Mouse (Mus musculus): ENCODE measurements around the gene Zzef1. TPM values are rescaled to one million over a fixed set of nuclear protein-coding genes. Genes with fewer than 3 reads are reported as not detected.

The Zzef1 gene
- polyA plus RNA-seq (2015; fragmentation: Nextera tagmentation; extraction: Ambion mirVana): 3.5 and 4.2 TPM in 2 replicates

DNA sequence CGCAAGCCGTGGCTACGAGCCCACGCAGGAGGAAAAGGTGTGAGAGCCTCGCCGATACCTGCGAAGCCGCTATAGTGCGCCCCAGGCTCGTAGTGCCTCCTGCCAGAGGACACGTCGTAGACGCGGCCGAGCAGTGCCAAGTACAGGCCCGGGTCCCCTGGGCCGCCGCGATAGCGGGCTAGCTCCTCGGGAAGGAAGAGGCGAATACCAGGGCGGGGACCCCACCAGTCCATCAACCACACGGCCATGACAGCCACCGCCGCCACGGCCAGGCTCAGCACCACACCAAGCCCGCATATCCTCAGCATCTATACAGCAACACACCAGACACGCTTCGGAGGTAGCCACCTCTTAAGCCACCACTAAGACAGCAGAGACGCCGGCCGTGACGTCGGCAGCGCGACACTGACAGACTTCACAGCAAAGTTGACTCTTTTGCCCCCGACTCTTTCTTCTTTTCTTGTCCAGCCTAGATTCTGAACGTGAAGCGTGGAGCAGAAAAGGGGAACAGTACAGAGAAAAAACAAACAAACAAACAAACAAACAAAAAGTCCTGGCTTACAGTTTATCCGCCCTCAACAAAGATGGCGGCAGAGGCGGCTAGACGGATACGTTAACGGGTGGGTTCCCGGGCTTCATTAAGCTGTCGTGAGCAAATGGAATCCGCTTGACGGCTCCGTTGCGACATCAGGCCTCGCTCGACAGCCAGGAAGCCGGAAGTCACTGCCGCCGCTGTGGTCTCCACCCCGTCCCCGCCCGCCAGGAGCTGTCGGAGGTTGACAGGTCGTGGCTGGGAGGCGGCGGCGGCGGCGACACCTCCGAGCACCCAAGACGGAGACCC lies at the start of gene Zzef1, which contains the start of gene Cyb5d2:
Gene Zzef1 (plus strand): TSS at position 772 of the 841 bp plus-strand sequence.
Gene Cyb5d2 (minus strand): TSS at position 688 of the 841 bp plus-strand sequence.
- Histone ChIP-seq H3K36me3 (ENCODE audit: control insufficient read depth, insufficient read depth) (no peaks in the 10 kb centered on the region), H3K9ac (ENCODE audit: low read depth, low read length) (peak within 1 kb of the TSS; percentile 94), H3K9me3 (replicated peaks; ENCODE audit: control insufficient read depth, low read length) (no peaks in the 10 kb centered on the region), H3K4me3 (ENCODE audit: low read depth, low read length) (peak within 1 kb of the TSS; percentile 96), H3K4me1 (ENCODE audit: control insufficient read depth, low read depth, low read length) (peaks cover 10% of the 10 kb centered on the region), H3K27me3 (ENCODE audit: control insufficient read depth, insufficient read depth, low read depth, low read length) (no peaks in the 10 kb centered on the region), H3K27ac (ENCODE audit: low read length) (peak within 1 kb of the TSS; percentile 90), H3K4me2 (ENCODE audit: low read depth, low read length) (peak within 1 kb of the TSS; percentile 97)
- peak; percentile 93 for ATAC-seq (ENCODE audit: low read depth)
- WGBS (ENCODE audit: insufficient replicate concordance): under 1% methylated on average over 69 of the region's 69 CpGs

DNA sequence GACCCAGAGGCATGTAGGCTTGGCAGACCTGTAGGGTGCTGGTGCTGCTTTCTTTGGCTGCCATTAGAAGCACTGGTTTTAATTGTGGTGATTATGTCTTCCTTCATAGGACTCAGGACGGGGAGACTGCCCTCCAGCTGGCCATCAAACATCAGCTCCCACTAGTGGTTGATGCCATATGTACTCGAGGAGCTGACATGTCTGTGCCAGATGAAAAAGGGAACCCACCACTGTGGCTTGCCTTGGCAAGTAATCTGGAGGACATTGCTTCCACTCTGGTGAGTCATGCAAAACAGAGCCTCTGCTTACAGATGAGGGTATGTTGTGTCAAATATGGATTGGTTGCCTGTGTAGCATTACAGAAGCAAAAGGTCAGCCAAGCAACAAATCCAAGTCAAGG lies 44.1 kb upstream of the Zzef1 start:
- Histone ChIP-seq H3K4me2 (ENCODE audit: low read depth, low read length) (no peak overlapping the region), H3K36me3 (ENCODE audit: control insufficient read depth, insufficient read depth) (peaks cover 66% of the 10 kb centered on the region), H3K4me3 (ENCODE audit: low read depth, low read length) (no peak overlapping the region), H3K9me3 (replicated peaks; ENCODE audit: control insufficient read depth, low read length) (no peaks in the 10 kb centered on the region), H3K27me3 (ENCODE audit: control insufficient read depth, insufficient read depth, low read depth, low read length) (no peaks in the 10 kb centered on the region), H3K27ac (ENCODE audit: low read length) (no peak overlapping the region), H3K9ac (ENCODE audit: low read depth, low read length) (no peak overlapping the region), H3K4me1 (ENCODE audit: control insufficient read depth, low read depth, low read length) (no peaks in the 10 kb centered on the region)
- ATAC-seq (ENCODE audit: low read depth): no peak
- 29% methylated on average over 2 of the region's 2 CpGs for WGBS (ENCODE audit: insufficient replicate concordance)

DNA sequence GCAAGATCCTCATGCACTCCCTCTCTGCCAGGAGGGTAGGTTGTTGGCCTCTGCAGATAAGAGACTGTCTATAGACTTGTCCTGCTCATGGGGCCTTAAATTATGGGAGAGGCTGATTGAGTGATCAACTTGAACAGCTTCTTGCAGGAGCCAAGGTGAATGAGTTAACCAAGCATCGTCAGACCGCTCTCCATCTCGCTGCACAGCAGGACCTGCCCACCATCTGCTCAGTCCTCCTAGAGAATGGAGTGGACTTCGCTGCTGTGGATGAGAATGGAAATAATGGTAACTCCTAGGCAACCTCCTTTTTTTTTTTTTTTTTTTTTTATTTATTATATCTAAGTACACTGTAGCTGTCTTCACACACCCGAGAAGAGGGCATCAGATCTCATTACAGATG lies 37.7 kb upstream of the Zzef1 start:
- H3K9ac ChIP-seq (ENCODE audit: low read depth, low read length): no peak overlapping the region
- H3K9me3 ChIP-seq (replicated peaks; ENCODE audit: control insufficient read depth, low read length): no peaks in the 10 kb centered on the region
- no peaks in the 10 kb centered on the region for H3K4me1 ChIP-seq (ENCODE audit: control insufficient read depth, low read depth, low read length)
- no peak overlapping the region for H3K4me2 ChIP-seq (ENCODE audit: low read depth, low read length)
- WGBS (ENCODE audit: insufficient replicate concordance): 87% methylated on average over 5 of the region's 5 CpGs
- no peak for ATAC-seq (ENCODE audit: low read depth)
- no peak overlapping the region for H3K27ac ChIP-seq (ENCODE audit: low read length)
- no peaks in the 10 kb centered on the region for H3K27me3 ChIP-seq (ENCODE audit: control insufficient read depth, insufficient read depth, low read depth, low read length)
- H3K4me3 ChIP-seq (ENCODE audit: low read depth, low read length): no peak overlapping the region
- peaks cover 71% of the 10 kb centered on the region for H3K36me3 ChIP-seq (ENCODE audit: control insufficient read depth, insufficient read depth)

DNA sequence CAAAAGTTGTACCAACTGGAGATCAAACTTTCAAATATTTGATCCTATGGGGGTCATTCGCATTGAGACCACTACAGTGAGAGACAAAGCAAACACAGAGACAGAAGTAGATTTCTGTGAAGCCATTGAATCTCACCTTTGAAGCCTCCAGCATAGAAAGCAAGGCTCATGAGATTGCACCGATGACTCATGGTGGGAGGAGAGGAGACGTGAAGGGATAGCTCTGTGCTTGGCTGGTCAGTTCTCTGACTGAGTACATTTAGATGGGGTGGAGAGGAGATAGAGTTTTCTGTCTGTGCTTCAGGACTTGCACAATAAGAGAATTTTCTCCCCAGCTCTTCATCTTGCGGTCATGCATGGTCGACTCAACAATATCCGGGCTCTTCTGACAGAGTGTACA lies 36.4 kb upstream of the Zzef1 start:
- Histone ChIP-seq H3K27me3 (ENCODE audit: control insufficient read depth, insufficient read depth, low read depth, low read length) (no peaks in the 10 kb centered on the region), H3K4me1 (ENCODE audit: control insufficient read depth, low read depth, low read length) (no peaks in the 10 kb centered on the region), H3K4me2 (ENCODE audit: low read depth, low read length) (no peak overlapping the region), H3K27ac (ENCODE audit: low read length) (no peak overlapping the region), H3K9me3 (replicated peaks; ENCODE audit: control insufficient read depth, low read length) (no peaks in the 10 kb centered on the region), H3K36me3 (ENCODE audit: control insufficient read depth, insufficient read depth) (peaks cover 69% of the 10 kb centered on the region), H3K9ac (ENCODE audit: low read depth, low read length) (no peak overlapping the region), H3K4me3 (ENCODE audit: low read depth, low read length) (no peak overlapping the region)
- WGBS (ENCODE audit: insufficient replicate concordance): 91% methylated on average over 6 of the region's 6 CpGs
- ATAC-seq (ENCODE audit: low read depth): no peak

DNA sequence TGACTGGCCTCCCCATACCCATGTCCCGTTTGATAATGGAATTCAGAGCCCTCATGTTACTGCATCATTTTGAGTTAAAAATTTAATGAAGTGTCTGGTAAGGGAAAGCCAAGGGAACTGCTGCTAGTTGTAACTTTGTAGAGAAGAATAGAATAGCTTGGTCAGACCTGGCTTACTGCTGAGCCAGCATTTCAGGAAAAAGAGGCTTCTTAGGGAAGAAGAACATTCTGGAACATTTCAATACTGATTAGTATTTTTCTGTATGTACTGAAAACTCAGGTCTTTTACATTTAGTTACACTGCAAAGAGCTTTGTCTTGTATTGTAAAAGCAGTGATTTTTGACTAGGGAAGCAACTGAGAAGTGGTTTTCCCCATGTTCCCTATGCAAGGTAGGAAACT lies 35.2 kb upstream of the Zzef1 start:
- WGBS (ENCODE audit: insufficient replicate concordance): 73% methylated on average over 1 of the region's 1 CpGs
- no peak overlapping the region for H3K9ac ChIP-seq (ENCODE audit: low read depth, low read length)
- ATAC-seq (ENCODE audit: low read depth): no peak
- H3K27me3 ChIP-seq (ENCODE audit: control insufficient read depth, insufficient read depth, low read depth, low read length): no peaks in the 10 kb centered on the region
- H3K9me3 ChIP-seq (replicated peaks; ENCODE audit: control insufficient read depth, low read length): no peaks in the 10 kb centered on the region
- no peak overlapping the region for H3K4me2 ChIP-seq (ENCODE audit: low read depth, low read length)
- H3K4me3 ChIP-seq (ENCODE audit: low read depth, low read length): no peak overlapping the region
- H3K27ac ChIP-seq (ENCODE audit: low read length): no peak overlapping the region
- peaks cover 66% of the 10 kb centered on the region for H3K36me3 ChIP-seq (ENCODE audit: control insufficient read depth, insufficient read depth)
- H3K4me1 ChIP-seq (ENCODE audit: control insufficient read depth, low read depth, low read length): no peaks in the 10 kb centered on the region

DNA sequence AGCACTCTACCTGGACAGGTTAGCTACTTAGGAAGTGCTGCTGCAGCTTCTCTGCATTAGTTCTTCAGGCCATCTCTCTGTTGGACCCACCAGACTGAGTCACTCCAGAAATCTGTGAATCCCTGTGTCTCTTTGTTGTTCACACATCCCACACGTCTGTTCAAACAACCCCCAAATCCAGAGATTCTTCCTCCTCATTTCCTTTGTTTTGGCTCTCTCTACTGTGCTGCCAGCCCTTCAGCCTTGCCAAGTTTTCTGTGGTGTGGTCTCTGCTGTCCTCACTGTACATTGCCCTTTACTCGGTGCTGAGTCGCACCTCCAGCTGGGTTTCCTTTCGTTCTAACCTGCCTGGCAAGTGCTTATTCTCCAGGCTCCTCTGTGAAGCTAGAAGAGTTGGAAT lies 31.8 kb upstream of the Zzef1 start:
- Histone ChIP-seq H3K4me1 (ENCODE audit: control insufficient read depth, low read depth, low read length) (no peaks in the 10 kb centered on the region), H3K9ac (ENCODE audit: low read depth, low read length) (no peak overlapping the region), H3K36me3 (ENCODE audit: control insufficient read depth, insufficient read depth) (peaks cover 48% of the 10 kb centered on the region), H3K27me3 (ENCODE audit: control insufficient read depth, insufficient read depth, low read depth, low read length) (no peaks in the 10 kb centered on the region), H3K4me2 (ENCODE audit: low read depth, low read length) (no peak overlapping the region), H3K9me3 (replicated peaks; ENCODE audit: control insufficient read depth, low read length) (no peaks in the 10 kb centered on the region), H3K4me3 (ENCODE audit: low read depth, low read length) (no peak overlapping the region), H3K27ac (ENCODE audit: low read length) (no peak overlapping the region)
- ATAC-seq (ENCODE audit: low read depth): no peak
- WGBS (ENCODE audit: insufficient replicate concordance): 82% methylated on average over 4 of the region's 4 CpGs

DNA sequence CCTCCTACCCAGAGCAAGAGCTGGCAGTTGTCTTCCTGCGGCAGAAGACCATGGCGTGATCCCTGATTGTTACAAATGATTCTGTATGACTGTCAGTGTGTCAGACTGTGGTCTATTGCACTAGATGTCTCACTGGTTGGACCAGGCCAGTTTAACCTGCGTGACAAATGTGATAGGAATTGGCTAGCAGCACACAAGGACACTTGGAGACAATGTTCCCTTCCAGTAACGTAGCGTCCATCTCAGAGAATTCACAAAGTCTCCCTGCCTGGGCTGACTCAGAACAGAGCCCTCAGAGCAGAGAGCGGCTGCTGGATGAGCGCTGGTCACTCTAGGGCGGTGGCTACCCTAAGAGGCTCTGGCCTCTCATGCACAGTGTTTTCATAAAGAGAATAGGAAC lies 28.3 kb upstream of the Zzef1 start:
- 84% methylated on average over 8 of the region's 8 CpGs for WGBS (ENCODE audit: insufficient replicate concordance)
- Histone ChIP-seq H3K27me3 (ENCODE audit: control insufficient read depth, insufficient read depth, low read depth, low read length) (no peaks in the 10 kb centered on the region), H3K4me3 (ENCODE audit: low read depth, low read length) (no peak overlapping the region), H3K9me3 (replicated peaks; ENCODE audit: control insufficient read depth, low read length) (no peaks in the 10 kb centered on the region), H3K36me3 (ENCODE audit: control insufficient read depth, insufficient read depth) (peaks cover 21% of the 10 kb centered on the region), H3K4me2 (ENCODE audit: low read depth, low read length) (no peak overlapping the region), H3K27ac (ENCODE audit: low read length) (no peak overlapping the region), H3K4me1 (ENCODE audit: control insufficient read depth, low read depth, low read length) (no peaks in the 10 kb centered on the region), H3K9ac (ENCODE audit: low read depth, low read length) (no peak overlapping the region)
- no peak for ATAC-seq (ENCODE audit: low read depth)

DNA sequence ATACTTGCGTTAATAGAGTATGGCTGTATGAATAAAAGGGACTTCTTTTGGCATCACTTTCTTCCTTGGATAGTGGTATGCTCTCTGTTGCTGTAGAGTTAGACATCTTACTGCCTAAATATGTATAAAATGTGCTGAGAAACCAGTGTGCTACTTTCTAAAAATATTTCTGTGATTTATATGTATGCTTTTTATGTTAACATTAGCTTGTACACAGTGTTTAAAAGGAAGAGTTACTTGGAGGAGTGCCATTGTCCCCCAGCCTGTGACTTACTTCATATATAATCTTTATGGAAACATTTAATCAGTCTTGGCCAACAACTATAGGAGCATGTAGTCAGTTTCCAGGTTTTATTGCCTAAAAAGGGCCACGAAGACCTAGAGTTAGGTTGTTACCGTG lies 27.0 kb upstream of the Zzef1 start:
- no peak overlapping the region for H3K4me2 ChIP-seq (ENCODE audit: low read depth, low read length)
- H3K27me3 ChIP-seq (ENCODE audit: control insufficient read depth, insufficient read depth, low read depth, low read length): no peaks in the 10 kb centered on the region
- WGBS (ENCODE audit: insufficient replicate concordance): 77% methylated on average over 3 of the region's 3 CpGs
- H3K4me3 ChIP-seq (ENCODE audit: low read depth, low read length): no peak overlapping the region
- H3K27ac ChIP-seq (ENCODE audit: low read length): no peak overlapping the region
- no peak for ATAC-seq (ENCODE audit: low read depth)
- no peaks in the 10 kb centered on the region for H3K4me1 ChIP-seq (ENCODE audit: control insufficient read depth, low read depth, low read length)
- peaks cover 14% of the 10 kb centered on the region for H3K36me3 ChIP-seq (ENCODE audit: control insufficient read depth, insufficient read depth)
- no peaks in the 10 kb centered on the region for H3K9me3 ChIP-seq (replicated peaks; ENCODE audit: control insufficient read depth, low read length)
- no peak overlapping the region for H3K9ac ChIP-seq (ENCODE audit: low read depth, low read length)

DNA sequence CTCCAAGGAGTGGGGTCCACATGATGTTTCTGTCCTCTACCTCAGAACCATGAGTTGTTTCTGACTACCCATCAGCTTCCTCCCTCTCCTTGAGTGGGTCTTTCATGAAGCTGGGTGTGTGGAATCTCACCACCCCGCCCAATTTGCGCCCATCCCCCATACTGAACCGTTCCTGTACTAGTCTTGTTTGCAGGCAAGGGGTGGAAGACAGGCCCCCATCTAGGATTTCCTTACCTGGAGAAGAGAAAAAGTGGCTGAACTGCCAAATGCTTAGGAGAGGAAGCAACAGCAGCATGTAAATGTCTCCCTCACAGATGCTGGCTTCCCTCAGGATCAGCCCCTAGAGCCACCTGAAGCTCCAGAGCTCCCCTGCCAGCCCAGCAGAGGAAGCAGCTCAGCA lies 25.7 kb upstream of the Zzef1 start:
- 85% methylated on average over 3 of the region's 3 CpGs for WGBS (ENCODE audit: insufficient replicate concordance)
- H3K4me1 ChIP-seq (ENCODE audit: control insufficient read depth, low read depth, low read length): no peaks in the 10 kb centered on the region
- no peak overlapping the region for H3K4me2 ChIP-seq (ENCODE audit: low read depth, low read length)

More for the DNA sequence above, 25.7 kb upstream of the Zzef1 start:
- H3K36me3 ChIP-seq (ENCODE audit: control insufficient read depth, insufficient read depth): peaks cover 8% of the 10 kb centered on the region
- H3K9me3 ChIP-seq (replicated peaks; ENCODE audit: control insufficient read depth, low read length): no peaks in the 10 kb centered on the region
- no peak overlapping the region for H3K4me3 ChIP-seq (ENCODE audit: low read depth, low read length)
- H3K27ac ChIP-seq (ENCODE audit: low read length): no peak overlapping the region
- ATAC-seq (ENCODE audit: low read depth): no peak
- H3K9ac ChIP-seq (ENCODE audit: low read depth, low read length): no peak overlapping the region
- H3K27me3 ChIP-seq (ENCODE audit: control insufficient read depth, insufficient read depth, low read depth, low read length): no peaks in the 10 kb centered on the region

All from liver, embryonic 16.5 days (tissue).